Mouse (Mus musculus) spleen, adult 2 months (tissue): ENCODE data around the gene Dglucy.

Experiments used
- CTCF ChIP-seq: fragments of 200-500 bp; IDR thresholded peaks from 2 replicates; pipeline ENCODE4 v1.5.1; 2011; ENCODE audit warnings: mild to moderate bottlenecking, inconsistent platforms; ENCODE audit not compliant: insufficient read depth, insufficient read length, insufficient replicate concordance; ENCODE audit errors: extremely low read depth
- POLR2A ChIP-seq: fragments of 200-500 bp; IDR thresholded peaks from 2 replicates; pipeline ENCODE4 v1.6.1; 2011; ENCODE audit warnings: low read depth, low read length, inconsistent platforms

DNA sequence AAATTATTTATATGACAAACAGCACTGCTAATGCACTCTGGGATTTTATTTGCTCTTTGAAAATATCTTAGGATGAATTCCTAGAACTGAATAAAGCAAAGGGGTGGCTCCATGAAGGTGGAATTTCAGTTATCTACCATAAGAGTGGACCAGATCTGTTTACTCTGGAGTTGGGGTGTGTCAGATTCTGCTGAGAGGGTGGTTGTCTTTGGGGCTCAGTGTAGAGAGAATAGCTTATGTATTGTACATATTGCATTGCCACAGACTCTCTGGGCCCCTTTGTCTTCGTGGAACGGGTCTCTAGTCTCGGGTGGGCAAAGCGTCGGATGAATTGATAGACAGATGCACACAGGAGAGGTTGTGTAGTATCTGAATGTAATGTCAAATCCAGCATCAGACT lies 38.0 kb downstream of the Dglucy start:
- TF ChIP-seq CTCF (no peak), POLR2A (no peak)
